Mouse (Mus musculus) midbrain, embryonic 15.5 days (tissue): ENCODE results near the gene Gm10197. TPM values are rescaled to one million over a fixed set of nuclear protein-coding genes. Genes with fewer than 3 reads are reported as not detected.

Experiments used
- ATAC-seq: fragments of 200-750 bp; cut with Nextera tagmentation; replicated peaks from 2 replicates; pipeline ENCODE4 v1.8.0; 2017; ENCODE audit warnings: moderate TSS enrichment
- H3K27ac ChIP-seq: fragments of 300-500 bp; sonication (generic); 2 replicates; pipeline ENCODE4 v1.5.1; 2015; ENCODE audit warnings: mild to moderate bottlenecking, inconsistent platforms
- H3K27me3 ChIP-seq: fragments of 300-500 bp; sonication (generic); replicated peaks from 2 replicates; pipeline ENCODE4 v1.6.1; 2015; ENCODE audit warnings: inconsistent platforms
- H3K36me3 ChIP-seq: fragments of 300-500 bp; sonication (generic); replicated peaks from 2 replicates; pipeline ENCODE4 v1.6.1; 2015; ENCODE audit warnings: inconsistent platforms
- H3K4me1 ChIP-seq: fragments of 300-500 bp; sonication (generic); 2 replicates; pipeline ENCODE4 v1.6.1; 2015; ENCODE audit warnings: inconsistent platforms
- H3K4me2 ChIP-seq: fragments of 300-500 bp; sonication (generic); 2 replicates; pipeline ENCODE4 v1.6.1; 2015; ENCODE audit warnings: inconsistent platforms, mild to moderate bottlenecking, moderate library complexity
- H3K4me3 ChIP-seq: fragments of 300-500 bp; sonication (generic); 2 replicates; pipeline ENCODE4 v1.5.1; 2015; ENCODE audit warnings: mild to moderate bottlenecking, inconsistent platforms
- H3K9ac ChIP-seq: fragments of 300-500 bp; sonication (generic); 2 replicates; pipeline ENCODE4 v1.6.1; 2015; ENCODE audit warnings: mild to moderate bottlenecking, inconsistent platforms
- H3K9me3 ChIP-seq: fragments of 300-500 bp; sonication (generic); 2 replicates; pipeline ENCODE4 v1.6.1; 2016; ENCODE audit warnings: inconsistent platforms
- WGBS: fragments of 180-500 bp; shearing (Covaris S2); methylation state at CpG from one replicate; pipeline ENCODE4 v1.1.7; 2015; ENCODE audit warnings: mixed read lengths; 5-methylcytosine and 5-hydroxymethylcytosine counted together
- polyA plus RNA-seq: library from polyadenylated mRNA; unstranded; fragments of >200 nt; fragmentation: Nextera tagmentation; extraction: Ambion mirVana; gene quantifications from 2 replicates; pipeline ENCODE4 v1.2.1, GENCODE M21; 2015

Gene Gm10197
- polyA plus RNA-seq, 1 experiment from 2014 or later, result not detected

DNA sequence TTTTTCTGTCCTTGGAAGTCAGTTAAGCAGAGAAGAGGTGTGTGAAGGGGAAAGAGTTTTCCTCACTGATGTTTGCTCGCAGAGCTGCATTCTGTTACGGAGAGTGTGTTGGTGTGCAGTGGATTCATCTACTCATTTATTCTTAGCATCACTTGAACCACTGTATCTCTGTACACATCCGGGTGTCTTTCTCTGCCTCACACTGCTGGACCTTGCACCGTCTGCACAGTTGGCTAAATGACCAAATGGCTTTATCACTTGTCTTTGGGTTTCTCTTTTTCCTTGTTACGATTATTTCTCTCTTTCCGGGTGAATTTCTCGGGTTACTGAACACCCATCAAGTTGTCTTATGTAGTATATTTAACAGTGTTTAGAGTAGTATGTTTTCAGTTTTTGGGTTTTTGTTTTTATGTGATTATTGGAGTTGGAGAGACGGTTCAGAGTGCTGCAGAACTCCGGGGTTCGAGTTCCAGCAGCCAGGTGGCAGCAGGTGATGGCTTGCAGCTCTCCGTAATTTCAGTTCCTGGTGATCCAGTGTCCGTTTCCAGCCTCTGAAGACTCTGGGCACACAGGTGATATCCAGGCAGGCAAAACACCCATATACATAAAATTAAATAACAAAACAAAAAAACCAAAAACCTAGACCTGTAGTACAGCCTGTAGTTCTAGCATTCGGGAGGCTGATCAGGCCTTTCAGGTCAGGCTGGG is 28.2 kb downstream of the Gm10197 start:
- H3K27ac ChIP-seq, result no peak overlapping the region
- H3K4me3 ChIP-seq, result no peak overlapping the region
- H3K4me2 ChIP-seq, result no peak overlapping the region
- 88% methylated on average over 13 of the region's 13 CpGs for WGBS
- no peaks in the 10 kb centered on the region for H3K36me3 ChIP-seq
- H3K4me1 ChIP-seq, result peaks cover 28% of the 10 kb centered on the region
- no peak overlapping the region for H3K9ac ChIP-seq
- H3K27me3 ChIP-seq, result no peaks in the 10 kb centered on the region
- ATAC-seq, result no peak
- H3K9me3 ChIP-seq, result no peaks in the 10 kb centered on the region

DNA sequence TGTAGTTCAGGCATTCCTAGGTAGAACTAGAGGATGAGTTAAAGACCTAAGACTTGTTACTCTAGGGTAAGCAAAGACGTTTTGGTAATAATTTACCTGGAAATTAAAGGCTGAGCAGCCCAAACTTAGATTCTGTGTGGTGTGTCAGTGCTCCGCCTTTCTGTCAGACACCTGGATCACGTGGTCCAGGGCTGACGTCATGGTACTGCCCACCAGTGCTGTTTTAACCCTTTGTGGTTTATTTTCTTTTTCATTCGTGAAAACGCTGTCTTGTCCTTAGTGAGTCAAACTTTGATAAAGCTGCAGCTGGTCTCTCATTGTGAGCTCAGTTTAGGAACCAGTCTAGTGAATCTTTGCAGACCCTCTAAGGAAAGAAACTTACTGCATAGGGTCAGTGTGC is 31.1 kb downstream of the Gm10197 start:
- ATAC-seq, result peak; percentile 58; the same call in 1 of the 2 replicates

GRCm38 (mm10) chr19:53335241-53335640 is 36.3 kb downstream of the Gm10197 start:
- 97% methylated on average over 9 of the region's 9 CpGs for WGBS
- H3K27me3 ChIP-seq, result no peaks in the 10 kb centered on the region
- H3K36me3 ChIP-seq, result peaks cover 4% of the 10 kb centered on the region; the same call in 1 of the 2 replicates
- no peaks in the 10 kb centered on the region for H3K9me3 ChIP-seq
- no peak overlapping the region for H3K4me3 ChIP-seq
- H3K9ac ChIP-seq, result no peak overlapping the region
- peaks cover 10% of the 10 kb centered on the region for H3K4me1 ChIP-seq
- no peak for ATAC-seq
- H3K4me2 ChIP-seq, result no peak overlapping the region
- H3K27ac ChIP-seq, result no peak overlapping the region

More for the DNA sequence above, 31.1 kb downstream of the Gm10197 start:
- no peak overlapping the region for H3K9ac ChIP-seq
- H3K9me3 ChIP-seq, result no peaks in the 10 kb centered on the region
- H3K4me3 ChIP-seq, result 0 out of 2 replicates have a peak overlapping the region, but pooled peaks have one; percentile 16
- H3K36me3 ChIP-seq, result no peaks in the 10 kb centered on the region; the same call in 1 of the 2 replicates
- H3K27ac ChIP-seq, result no peak overlapping the region
- H3K27me3 ChIP-seq, result no peaks in the 10 kb centered on the region
- H3K4me2 ChIP-seq, result peak overlapping the region; percentile 15
- peaks cover 23% of the 10 kb centered on the region for H3K4me1 ChIP-seq
- 28% methylated on average over 6 of the region's 6 CpGs for WGBS

DNA sequence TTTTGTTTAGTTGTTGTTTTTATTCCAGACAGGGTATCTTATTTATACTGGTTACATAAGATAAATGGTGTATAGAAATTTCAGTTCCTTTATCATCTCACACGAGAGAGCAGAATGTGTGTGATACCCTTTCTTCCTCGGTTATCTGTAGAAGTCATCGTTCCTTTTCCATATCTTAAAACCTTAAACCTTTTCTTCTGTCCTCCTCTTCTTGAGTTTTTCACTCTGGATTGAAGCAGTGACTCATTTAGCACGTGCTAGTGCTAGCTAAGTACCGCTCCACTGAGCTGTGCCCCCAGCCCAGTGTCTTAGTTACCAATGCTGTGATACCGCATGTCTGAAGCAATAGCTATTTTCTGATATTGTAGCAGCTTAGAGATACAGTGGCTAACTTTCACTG is 37.8 kb downstream of the Gm10197 start:
- no peak overlapping the region for H3K4me3 ChIP-seq
- ATAC-seq, result no peak
- no peak overlapping the region for H3K4me2 ChIP-seq
- H3K27ac ChIP-seq, result no peak overlapping the region
- H3K9me3 ChIP-seq, result no peaks in the 10 kb centered on the region
- H3K4me1 ChIP-seq, result peaks cover 8% of the 10 kb centered on the region
- no peak overlapping the region for H3K9ac ChIP-seq
- WGBS, result 92% methylated on average over 6 of the region's 6 CpGs
- H3K36me3 ChIP-seq, result peaks cover 4% of the 10 kb centered on the region; the same call in 1 of the 2 replicates
- H3K27me3 ChIP-seq, result no peaks in the 10 kb centered on the region

DNA sequence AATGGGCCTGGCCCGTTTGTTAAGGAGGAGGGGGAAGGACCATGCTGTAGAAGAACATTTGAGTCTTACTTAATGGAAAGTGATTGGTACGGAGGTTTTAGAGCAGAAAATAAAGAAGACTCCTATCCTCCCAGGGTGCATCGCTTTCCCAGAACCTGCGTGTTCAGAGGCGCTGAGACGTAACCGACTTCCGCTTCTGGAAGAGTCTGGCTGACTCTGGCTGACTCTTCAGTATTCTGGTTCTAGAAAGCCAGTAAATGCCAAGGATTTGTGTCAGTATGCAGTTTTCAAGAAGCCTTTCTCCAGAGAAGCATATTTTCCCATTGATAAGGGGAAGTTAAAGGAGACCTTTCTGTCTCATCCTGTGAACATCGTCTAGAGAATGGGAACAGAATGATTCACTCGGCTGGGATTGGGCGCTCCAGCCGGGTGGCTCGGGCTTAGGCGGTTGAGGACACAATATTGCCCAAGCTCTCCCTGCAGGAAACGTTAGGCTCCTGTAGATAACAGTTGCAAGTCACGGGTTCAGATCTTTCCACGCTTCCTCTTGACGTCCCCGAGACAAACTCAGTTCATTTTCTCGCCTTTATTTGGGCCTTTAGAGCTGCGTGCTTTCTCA is 39.6 kb downstream of the Gm10197 start:
- H3K4me2 ChIP-seq, result no peak overlapping the region
- H3K27me3 ChIP-seq, result no peaks in the 10 kb centered on the region
- H3K9ac ChIP-seq, result no peak overlapping the region
- peaks cover 8% of the 10 kb centered on the region for H3K4me1 ChIP-seq
- no peak for ATAC-seq
- H3K9me3 ChIP-seq, result no peaks in the 10 kb centered on the region
- WGBS, result 90% methylated on average over 21 of the region's 21 CpGs
- no peak overlapping the region for H3K27ac ChIP-seq
- peaks cover 4% of the 10 kb centered on the region; the same call in 1 of the 2 replicates for H3K36me3 ChIP-seq
- no peak overlapping the region for H3K4me3 ChIP-seq

GRCm38 (mm10) chr19:53329992-53330381 is 41.6 kb downstream of the Gm10197 start:
- peak overlapping the region; percentile 60 for H3K9ac ChIP-seq
- no peaks in the 10 kb centered on the region for H3K9me3 ChIP-seq
- H3K4me3 ChIP-seq, result peak overlapping the region; percentile 67
- under 1% methylated on average over 28 of the region's 29 CpGs for WGBS
- peak overlapping the region; percentile 88 for H3K4me2 ChIP-seq
- H3K36me3 ChIP-seq, result peaks cover 4% of the 10 kb centered on the region; the same call in 1 of the 2 replicates
- peak; percentile 79 for ATAC-seq
- H3K27me3 ChIP-seq, result no peaks in the 10 kb centered on the region
- peaks cover 21% of the 10 kb centered on the region for H3K4me1 ChIP-seq
- peak overlapping the region; percentile 79 for H3K27ac ChIP-seq

DNA sequence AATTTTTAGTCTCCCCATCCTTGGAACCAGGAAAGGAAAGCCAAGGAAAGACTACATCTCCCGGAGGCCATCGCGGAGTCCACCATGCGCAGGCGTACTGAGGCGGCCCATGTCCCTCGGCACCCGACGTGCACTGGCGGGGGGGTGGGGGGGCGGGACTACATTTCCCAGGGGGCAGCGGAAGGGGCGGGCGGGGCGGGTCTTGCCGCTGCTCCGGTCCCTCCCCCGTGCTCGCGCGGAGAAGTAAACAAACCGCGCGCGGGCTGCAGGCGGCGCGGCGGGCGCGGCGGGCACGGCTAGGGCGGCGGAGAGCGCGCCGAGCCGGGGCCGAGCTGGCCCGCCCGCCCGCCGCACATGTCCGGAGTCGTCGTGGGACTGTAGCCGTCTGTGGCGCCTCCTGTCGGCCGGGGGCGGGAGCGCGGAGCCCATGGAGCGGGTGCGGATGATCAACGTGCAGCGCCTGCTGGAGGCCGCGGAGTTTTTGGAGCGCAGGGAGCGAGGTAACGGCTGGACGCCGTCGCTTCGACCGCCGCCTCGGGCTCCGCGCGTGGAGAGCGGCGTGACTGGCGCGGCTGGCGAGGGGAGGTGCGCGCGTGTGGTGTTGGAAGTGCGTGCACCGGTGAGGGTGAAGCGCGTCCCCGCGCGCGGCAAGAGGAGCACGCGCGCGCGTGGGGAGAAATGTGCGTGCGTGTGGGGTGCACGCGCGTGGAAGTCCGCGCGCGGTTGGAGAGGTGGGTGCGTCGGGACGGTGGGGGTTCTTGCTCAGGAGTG is 42.2 kb downstream of the Gm10197 start:
- WGBS, result under 1% methylated on average over 106 of the region's 106 CpGs
- peak; percentile 84 for ATAC-seq
- Histone ChIP-seq H3K4me1 (peaks cover 24% of the 10 kb centered on the region), H3K27me3 (no peaks in the 10 kb centered on the region), H3K4me2 (peak overlapping the region; percentile 88), H3K9me3 (no peaks in the 10 kb centered on the region), H3K9ac (peak overlapping the region; percentile 60), H3K36me3 (peaks cover 4% of the 10 kb centered on the region; the same call in 1 of the 2 replicates), H3K4me3 (peak overlapping the region; percentile 67), H3K27ac (peak overlapping the region; percentile 79)

- Histone ChIP-seq H3K9me3 (no peaks in the 10 kb centered on the region), H3K36me3 (peaks cover 4% of the 10 kb centered on the region; the same call in 1 of the 2 replicates), H3K4me1 (peaks cover 27% of the 10 kb centered on the region), H3K4me2 (no peak overlapping the region), H3K4me3 (no peak overlapping the region), H3K9ac (no peak overlapping the region), H3K27ac (no peak overlapping the region), H3K27me3 (no peaks in the 10 kb centered on the region)
- no peak for ATAC-seq
- WGBS, result 61% methylated on average over 9 of the region's 9 CpGs
Observed at GRCm38 (mm10) chr19:53328116-53328515, 43.5 kb downstream of the Gm10197 start.

DNA sequence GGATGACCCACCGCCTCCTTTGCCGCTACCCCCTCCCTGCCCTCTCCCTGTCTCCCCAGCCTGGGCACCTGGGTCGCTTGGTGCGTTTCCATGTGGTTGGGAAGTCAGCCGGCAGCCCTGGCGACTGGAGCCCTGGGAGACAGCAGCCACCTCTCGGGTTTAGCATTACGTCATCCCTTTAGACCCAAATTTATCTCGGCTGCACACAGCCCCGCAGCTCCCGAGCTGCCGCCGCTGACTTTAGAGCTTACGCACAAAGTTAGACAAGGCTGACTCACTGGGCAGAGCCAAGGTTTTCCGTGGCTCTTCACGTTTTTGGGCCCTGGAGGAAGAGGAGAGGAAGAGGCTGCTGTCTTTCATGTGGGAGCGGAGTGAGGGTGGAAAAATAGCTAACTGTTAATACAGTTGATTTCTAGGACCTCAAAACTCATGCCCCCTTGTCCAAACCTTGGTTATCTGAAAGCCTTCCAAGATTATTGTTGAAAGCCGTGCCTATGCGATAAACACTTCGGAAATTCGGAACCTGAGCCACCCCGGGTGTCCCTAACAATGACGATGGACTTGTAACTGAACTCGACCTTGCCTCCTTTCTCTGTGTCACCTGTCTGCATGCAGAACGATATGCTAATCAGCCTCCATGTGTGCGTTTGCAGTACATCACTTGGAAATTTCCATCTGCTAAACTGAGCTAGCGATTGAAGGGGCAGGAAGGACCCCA is 45.8 kb downstream of the Gm10197 start:
- WGBS, result 11% methylated on average over 27 of the region's 27 CpGs
- Histone ChIP-seq H3K4me1 (peaks cover 27% of the 10 kb centered on the region), H3K9ac (peak overlapping the region; percentile 35), H3K27me3 (no peaks in the 10 kb centered on the region), H3K4me3 (peak overlapping the region; percentile 28), H3K36me3 (no peaks in the 10 kb centered on the region), H3K27ac (0 out of 2 replicates have a peak overlapping the region, but pooled peaks have one; percentile 17), H3K9me3 (no peaks in the 10 kb centered on the region), H3K4me2 (peak overlapping the region; percentile 55)
- ATAC-seq, result no peak

DNA sequence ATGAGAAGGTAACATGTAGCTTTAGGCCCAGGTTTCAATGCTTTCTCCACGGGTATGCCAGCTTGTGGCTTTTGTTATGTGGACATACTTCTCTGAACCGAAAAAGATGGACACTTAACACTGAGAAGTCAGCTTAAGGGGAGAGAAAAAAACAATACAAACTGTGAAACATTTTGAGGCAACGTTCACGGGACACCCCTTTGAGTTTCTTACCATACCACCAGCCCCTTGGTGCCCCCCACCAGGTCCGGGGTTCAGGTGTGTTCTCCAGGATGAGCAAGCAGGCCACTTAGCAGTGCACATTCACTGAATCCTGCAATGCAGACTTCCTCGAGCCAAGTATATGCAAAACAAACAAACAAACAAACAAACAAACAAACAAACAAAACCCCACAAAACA is 46.7 kb downstream of the Gm10197 start:
- no peaks in the 10 kb centered on the region for H3K27me3 ChIP-seq
- no peak overlapping the region for H3K4me2 ChIP-seq
- 52% methylated on average over 6 of the region's 6 CpGs for WGBS

GRCm38 (mm10) chr19:53322438-53323048 is 49.0 kb downstream of the Gm10197 start:
- Histone ChIP-seq H3K4me1 (peaks cover 19% of the 10 kb centered on the region), H3K27ac (no peak overlapping the region), H3K9me3 (no peaks in the 10 kb centered on the region), H3K9ac (no peak overlapping the region), H3K4me2 (no peak overlapping the region), H3K27me3 (no peaks in the 10 kb centered on the region), H3K36me3 (no peaks in the 10 kb centered on the region), H3K4me3 (no peak overlapping the region)
- 94% methylated on average over 12 of the region's 12 CpGs for WGBS
- no peak for ATAC-seq

More for the DNA sequence above, 46.7 kb downstream of the Gm10197 start:
- no peak overlapping the region for H3K4me3 ChIP-seq
- H3K36me3 ChIP-seq, result no peaks in the 10 kb centered on the region
- H3K9ac ChIP-seq, result no peak overlapping the region
- H3K9me3 ChIP-seq, result no peaks in the 10 kb centered on the region
- peaks cover 21% of the 10 kb centered on the region for H3K4me1 ChIP-seq
- ATAC-seq, result no peak
- H3K27ac ChIP-seq, result no peak overlapping the region
